Mouse (Mus musculus): ENCODE data around the gene Chat.

Chat gene

GRCm38 (mm10) chr14:32379395-32380098 is 86.2 kb downstream of the Chat start:
- CTCF ChIA-PET, result interaction anchor here in 2 of 4 experiments (0.6 to 0.7 kb wide), 3 partner anchors 14 to 29 kb away, joined by 3 to 10 read pairs (median 3); no protein-coding TSS in a partner anchor
- POLR2A ChIA-PET, result interaction anchor here in 3 of 4 experiments (0.6 to 1.6 kb wide), 12 partner anchors 12 to 1649 kb away, joined by 3 to 5 read pairs (median 3); partner anchors contain the start of gene Chat (in 1 of the 3)

GRCm38 (mm10) chr14:32372510-32372909 is 93.3 kb downstream of the Chat start:
- ChIA-PET CTCF (interaction anchor here in 3 of 4 experiments (0.6 to 0.7 kb wide), 3 partner anchors 40 to 247 kb away, joined by 4 to 6 read pairs (median 4); no protein-coding TSS in a partner anchor), POLR2A (interaction anchor here in 3 of 4 experiments (0.6 to 2.0 kb wide), 4 partner anchors 21 to 115 kb away, joined by 3 to 6 read pairs (median 4); no protein-coding TSS in a partner anchor)

GRCm38 (mm10) chr14:32369756-32370155 is 96.0 kb downstream of the Chat start:
- ChIA-PET CTCF (interaction anchor here in 1 of 4 experiments (0.6 kb wide), 1 partner anchor 174 kb away, joined by 4 read pairs; no protein-coding TSS in a partner anchor), POLR2A (interaction anchor here in 1 of 4 experiments (0.6 kb wide), 1 partner anchor 38 kb away, joined by 3 read pairs; no protein-coding TSS in a partner anchor)

DNA sequence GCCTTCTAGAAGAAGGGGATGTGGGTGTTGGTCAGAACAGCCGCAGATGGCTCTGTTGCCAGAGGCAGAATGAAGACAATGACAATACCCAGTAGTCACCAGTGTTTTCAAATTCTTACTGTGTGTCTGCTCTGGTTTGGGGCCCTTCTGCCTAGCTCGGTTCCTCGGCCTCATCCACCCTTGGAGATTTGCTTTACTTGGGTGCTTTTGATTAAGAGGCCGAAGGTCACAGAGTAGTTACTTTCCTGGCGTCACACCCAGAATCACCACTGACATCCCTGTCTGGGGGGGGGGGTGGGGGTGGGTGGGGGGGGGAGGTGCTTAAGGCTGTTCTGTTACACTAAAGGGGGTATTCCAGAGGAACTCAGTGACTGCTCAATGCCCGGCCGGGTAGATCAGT is 101.4 kb downstream of the Chat start:
- ChIA-PET CTCF (interaction anchor here in 3 of 4 experiments (0.6 to 0.7 kb wide), 5 partner anchors 19 to 604 kb away, joined by 3 to 10 read pairs (median 5); no protein-coding TSS in a partner anchor), POLR2A (interaction anchor here (0.6 to 4.2 kb wide), 12 partner anchors 11 to 242 kb away, joined by 3 to 28 read pairs (median 5); no protein-coding TSS in a partner anchor)

Data from embryonic stem cell, embryonic (primary cell).